ENCODE assay signal across 9 mouse cellular contexts in the genomic region with DNA sequence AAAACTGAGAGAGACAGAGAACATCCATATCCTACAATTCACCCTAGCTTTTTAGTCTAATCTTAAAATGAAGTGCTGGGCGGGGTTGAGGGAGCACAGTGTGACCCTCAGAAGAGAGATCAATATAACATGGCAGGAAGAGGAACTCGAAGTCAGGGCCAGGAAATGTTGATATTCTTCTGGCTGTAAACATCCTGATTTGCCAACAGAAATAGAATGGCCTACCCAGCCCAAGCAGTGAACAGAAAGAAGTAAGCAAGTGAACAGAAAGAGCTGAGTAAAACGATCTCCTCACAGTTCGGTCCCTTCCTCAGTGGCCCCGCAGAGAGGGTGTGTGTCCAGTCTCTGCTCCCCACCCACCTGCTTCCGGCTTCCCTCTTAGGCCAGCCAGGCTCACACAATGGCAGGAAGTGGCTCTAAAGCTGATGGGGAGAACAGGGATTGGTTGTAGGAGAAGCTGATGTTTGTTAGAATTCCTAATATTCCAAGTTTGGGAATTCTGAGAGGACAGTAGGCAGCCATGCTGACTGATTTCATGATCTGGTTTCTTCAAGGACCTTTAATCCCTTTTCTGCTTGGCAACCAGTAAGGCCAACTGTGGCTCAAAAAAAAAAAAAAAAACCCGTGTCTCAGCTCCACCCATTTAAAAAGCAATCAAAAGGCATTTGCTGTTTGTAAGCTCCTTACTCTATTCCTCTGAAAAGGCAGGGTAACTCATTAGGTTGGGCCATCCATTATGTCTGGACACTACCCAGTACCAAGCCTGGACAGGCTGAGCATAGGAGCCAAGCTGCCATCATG.
DNase-seq lines count a peak whose midpoint lies in the region; ATAC-seq and TF ChIP-seq lines count a peak whose summit lies in the region.
"Had no signal": no experiment of that assay in that cellular context is flagged by ENCODE, and none has a peak within 500 bp of the region (broad histone marks: within the 10 kb centered on the region; RNA-seq: fewer than 3 reads in every experiment).

No protein-coding gene starts in this region.

- no peak overlapping the region for H3K9ac ChIP-seq in MEL (ENCODE audit: control insufficient read depth, low read depth, low read length, poor library complexity, severe bottlenecking)
- H3K9ac ChIP-seq in forebrain, postnatal 0 days, result no peak overlapping the region
- H3K9ac ChIP-seq: embryonic facial prominence, embryonic 12.5 days had no signal

- DNase-seq in A20 (ENCODE audit: low read depth, low spot score) (peak; percentile 81), MEL (ENCODE audit: low read depth, low spot score) (no peak)
- peak; percentile 78 to 88 for DNase-seq in heart, adult 9 months (ENCODE audit: low spot score in 2 of 2)
- DNase-seq in kidney, adult 9 months, result peak; percentile 65
- peak; percentile 67 for DNase-seq in lung, postnatal 14 days
- peak; percentile 50 for DNase-seq in thymus, postnatal 14 days
- DNase-seq in frontal cortex, postnatal 36 days (ENCODE audit: low spot score in 2 of 2), result no peak
- DNase-seq in forebrain, postnatal 0 days, result no peak

- peak in 1 of 2 experiments; percentile 10; a peak in 1 of 4 replicates for TF ChIP-seq EP300 in MEL (IDR thresholded peaks at IDR 0.05; ENCODE audit: low read depth in 1 of 2, low read length in 2 of 2)

- no peak for TF ChIP-seq RAD21 in MEL (IDR thresholded peaks at IDR 0.05; ENCODE audit: low read depth, low read length)

- H3K4me1 ChIP-seq in MEL (ENCODE audit: control insufficient read depth in 1 of 2, insufficient read depth in 2 of 2, low read length in 2 of 2), result peaks cover 20 to 38% of the 10 kb centered on the region in 2 experiments
- no peaks in the 10 kb centered on the region for H3K4me1 ChIP-seq in forebrain, postnatal 0 days (ENCODE audit: insufficient read depth)
- H3K4me1 ChIP-seq: embryonic facial prominence, embryonic 12.5 days had no signal

- H3K79me2 ChIP-seq in MEL (ENCODE audit: control insufficient read depth, insufficient read depth, low read length, poor library complexity), result no peaks in the 10 kb centered on the region

- H3K27ac ChIP-seq in MEL (ENCODE audit: control insufficient read depth, low read depth, low read length), result peak overlapping the region; percentile 20; the same call in 1 of the 2 replicates
- no peak overlapping the region for H3K27ac ChIP-seq in forebrain, postnatal 0 days (ENCODE audit: low read depth, low read length)
- H3K27ac ChIP-seq: embryonic facial prominence, embryonic 12.5 days had no signal

- WGBS in forebrain, postnatal 0 days, result 69% methylated on average over 7 of the region's 7 CpGs

- no peak for TF ChIP-seq CTCF in MEL (IDR thresholded peaks at IDR 0.05 in 2 of 3, conservative IDR thresholded peaks at IDR 0.05 in 1 of 3; ENCODE audit: control insufficient read depth in 1 of 3, insufficient read depth in 1 of 3, low read depth in 2 of 3, low read length in 3 of 3, poor library complexity in 1 of 3, severe bottlenecking in 1 of 3)
- TF ChIP-seq CTCF in forebrain, postnatal 0 days (IDR thresholded peaks at IDR 0.05; ENCODE audit: low read depth), result no peak

- H3K9me3 ChIP-seq in MEL (replicated peaks; ENCODE audit: insufficient read depth, low read length), result no peaks in the 10 kb centered on the region
- no peaks in the 10 kb centered on the region for H3K9me3 ChIP-seq in forebrain, postnatal 0 days (ENCODE audit: low read length)
- H3K9me3 ChIP-seq: embryonic facial prominence, embryonic 12.5 days had no signal

- H3K4me3 ChIP-seq in MEL (ENCODE audit: control insufficient read depth in 1 of 2, insufficient read depth in 1 of 2, low read depth in 2 of 2, low read length in 2 of 2), result no peak overlapping the region
- H3K4me3 ChIP-seq in forebrain, postnatal 0 days (ENCODE audit: low read depth, low read length), result no peak overlapping the region
- H3K4me3 ChIP-seq: embryonic facial prominence, embryonic 12.5 days had no signal

- no peak for ATAC-seq in forebrain, postnatal 0 days

- H3K36me3 ChIP-seq in MEL (ENCODE audit: control insufficient read depth in 1 of 2, insufficient read depth in 2 of 2, low read length in 2 of 2), result peaks cover 6 to 29% of the 10 kb centered on the region in 2 experiments; a peak in 3 of 4 replicates
- no peaks in the 10 kb centered on the region for H3K36me3 ChIP-seq in forebrain, postnatal 0 days (ENCODE audit: insufficient read depth)

- no peak for TF ChIP-seq POLR2A in MEL (IDR thresholded peaks at IDR 0.05; ENCODE audit: control insufficient read depth in 1 of 2, insufficient read depth in 1 of 2, low read depth in 1 of 2, low read length in 2 of 2, poor library complexity in 1 of 2)

- H3K27me3 ChIP-seq in MEL (ENCODE audit: control insufficient read depth in 1 of 2, insufficient read depth in 2 of 2, low read length in 2 of 2), result no peaks in the 10 kb centered on the region
- no peaks in the 10 kb centered on the region for H3K27me3 ChIP-seq in forebrain, postnatal 0 days (ENCODE audit: insufficient read depth, low read length)
- H3K27me3 ChIP-seq: embryonic facial prominence, embryonic 12.5 days had no signal

- no peak overlapping the region for H3K4me2 ChIP-seq in forebrain, postnatal 0 days (ENCODE audit: low read depth)
- H3K4me2 ChIP-seq: embryonic facial prominence, embryonic 12.5 days had no signal

TF ChIP-seq in MEL, 35 proteins besides CTCF, POLR2A, EP300 and RAD21:
- TF ChIP-seq SMC3 (IDR thresholded peaks at IDR 0.05; ENCODE audit: low read depth, low read length) (no peak), ZNF384 (IDR thresholded peaks at IDR 0.05; ENCODE audit: low read depth, low read length) (0 out of 2 replicates have a peak, but pooled peaks have one; percentile 17), CHD1 (IDR thresholded peaks at IDR 0.05; ENCODE audit: low read depth, low read length) (no peak), GABPA (IDR thresholded peaks at IDR 0.05; ENCODE audit: low read depth, low read length) (no peak), ZMIZ1 (IDR thresholded peaks at IDR 0.05; ENCODE audit: low read depth, low read length) (no peak), JUND (IDR thresholded peaks at IDR 0.05; ENCODE audit: low read depth, low read length) (no peak), USF2 (IDR thresholded peaks at IDR 0.05; ENCODE audit: borderline replicate concordance in 1 of 2, insufficient read depth in 1 of 2, low read depth in 1 of 2, low read length in 2 of 2) (no peak)
TF ChIP-seq in MEL: peak in this region for 1.

Comparison
In these comparisons a context has a peak if more than half of its experiments do, and no peak if none do; other contexts are left out.
1. DNase-seq: peak in A20 (single experiment), heart, adult 9 months (2 of 2), kidney, adult 9 months (single experiment), lung, postnatal 14 days (single experiment) and thymus, postnatal 14 days (single experiment); none in MEL (single experiment), frontal cortex, postnatal 36 days (0 of 2) and forebrain, postnatal 0 days (single experiment).